Mouse (Mus musculus): ENCODE data around the gene Ttc39a. TPM values are rescaled to one million over a fixed set of nuclear protein-coding genes. Genes with fewer than 3 reads are reported as not detected.

Ttc39a gene
- polyA plus RNA-seq, 1 experiment from 2014 or later, result 5.6 TPM

- no peaks in the 10 kb centered on the region for H3K9me3 ChIP-seq
- ATAC-seq (ENCODE audit: insufficient number of reproducible peaks, insufficient read depth, low FRiP score, low TSS enrichment, low read depth), result 0 out of 2 replicates have a peak, but pooled peaks have one; percentile 39
- H3K4me2 ChIP-seq, result no peak overlapping the region
- H3K4me1 ChIP-seq (replicated peaks), result no peaks in the 10 kb centered on the region
- no peak overlapping the region for H3K9ac ChIP-seq (replicated peaks)
- no peaks in the 10 kb centered on the region for H3K27me3 ChIP-seq
- no peak overlapping the region for H3K27ac ChIP-seq
- H3K4me3 ChIP-seq (replicated peaks), result no peak overlapping the region
- no peaks in the 10 kb centered on the region for H3K36me3 ChIP-seq
- 73% methylated on average over 8 of the region's 8 CpGs for WGBS
Observed at GRCm38 (mm10) chr4:109420138-109420795, 13.8 kb downstream of the Ttc39a start.

- WGBS, result 83% methylated on average over 7 of the region's 7 CpGs
- no peaks in the 10 kb centered on the region for H3K27me3 ChIP-seq
- no peak overlapping the region for H3K9ac ChIP-seq (replicated peaks)
- H3K9me3 ChIP-seq, result no peaks in the 10 kb centered on the region
- no peak overlapping the region for H3K4me3 ChIP-seq (replicated peaks)
- no peaks in the 10 kb centered on the region for H3K36me3 ChIP-seq
- ATAC-seq (ENCODE audit: insufficient number of reproducible peaks, insufficient read depth, low FRiP score, low TSS enrichment, low read depth), result no peak
- H3K4me1 ChIP-seq (replicated peaks), result no peaks in the 10 kb centered on the region
- no peak overlapping the region for H3K27ac ChIP-seq
- no peak overlapping the region for H3K4me2 ChIP-seq
Observed at GRCm38 (mm10) chr4:109421608-109422007, 15.2 kb downstream of the Ttc39a start.

- WGBS, result 82% methylated on average over 6 of the region's 6 CpGs
- no peaks in the 10 kb centered on the region for H3K36me3 ChIP-seq
- H3K9ac ChIP-seq (replicated peaks), result no peak overlapping the region
- H3K27me3 ChIP-seq, result no peaks in the 10 kb centered on the region
- no peaks in the 10 kb centered on the region for H3K9me3 ChIP-seq
- H3K4me2 ChIP-seq, result no peak overlapping the region
- no peak for ATAC-seq (ENCODE audit: insufficient number of reproducible peaks, insufficient read depth, low FRiP score, low TSS enrichment, low read depth)
- H3K4me1 ChIP-seq (replicated peaks), result no peaks in the 10 kb centered on the region
- H3K4me3 ChIP-seq (replicated peaks), result no peak overlapping the region
- no peak overlapping the region for H3K27ac ChIP-seq
Observed at GRCm38 (mm10) chr4:109422436-109422835, 16.0 kb downstream of the Ttc39a start.

- H3K27me3 ChIP-seq, result no peaks in the 10 kb centered on the region
- H3K4me3 ChIP-seq (replicated peaks), result no peak overlapping the region
- H3K9ac ChIP-seq (replicated peaks), result no peak overlapping the region
- H3K27ac ChIP-seq, result no peak overlapping the region
- H3K9me3 ChIP-seq, result no peaks in the 10 kb centered on the region
- no peak overlapping the region for H3K4me2 ChIP-seq
- H3K4me1 ChIP-seq (replicated peaks), result no peaks in the 10 kb centered on the region
- 77% methylated on average over 2 of the region's 2 CpGs for WGBS
- no peak for ATAC-seq (ENCODE audit: insufficient number of reproducible peaks, insufficient read depth, low FRiP score, low TSS enrichment, low read depth)
- H3K36me3 ChIP-seq, result no peaks in the 10 kb centered on the region
Observed at GRCm38 (mm10) chr4:109423438-109423837, 17.0 kb downstream of the Ttc39a start.

DNA sequence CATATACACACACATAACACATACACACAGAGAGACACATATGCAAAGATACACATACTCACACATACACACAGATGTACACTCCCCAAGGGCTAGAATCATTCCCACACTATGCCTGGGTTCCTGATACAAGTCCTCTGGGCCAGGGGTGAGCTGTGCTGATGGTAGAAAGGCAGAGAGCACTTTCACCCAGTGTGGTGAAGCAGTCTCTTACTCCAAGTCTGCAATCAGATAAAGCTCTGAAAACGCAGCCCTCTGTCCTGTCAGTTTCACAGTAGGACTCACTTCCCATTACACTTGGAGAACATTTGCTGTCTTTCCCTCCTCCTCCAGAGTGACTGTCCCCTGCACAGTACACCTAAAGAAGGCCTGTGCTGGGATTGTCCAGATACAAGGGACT lies 20.6 kb downstream of the Ttc39a start:
- Histone ChIP-seq H3K4me1 (replicated peaks) (no peaks in the 10 kb centered on the region), H3K27ac (no peak overlapping the region), H3K27me3 (no peaks in the 10 kb centered on the region), H3K4me2 (no peak overlapping the region), H3K36me3 (no peaks in the 10 kb centered on the region), H3K9ac (replicated peaks) (no peak overlapping the region), H3K4me3 (replicated peaks) (no peak overlapping the region), H3K9me3 (no peaks in the 10 kb centered on the region)
- WGBS, result 72% methylated on average over 1 of the region's 1 CpGs
- no peak for ATAC-seq (ENCODE audit: insufficient number of reproducible peaks, insufficient read depth, low FRiP score, low TSS enrichment, low read depth)

DNA sequence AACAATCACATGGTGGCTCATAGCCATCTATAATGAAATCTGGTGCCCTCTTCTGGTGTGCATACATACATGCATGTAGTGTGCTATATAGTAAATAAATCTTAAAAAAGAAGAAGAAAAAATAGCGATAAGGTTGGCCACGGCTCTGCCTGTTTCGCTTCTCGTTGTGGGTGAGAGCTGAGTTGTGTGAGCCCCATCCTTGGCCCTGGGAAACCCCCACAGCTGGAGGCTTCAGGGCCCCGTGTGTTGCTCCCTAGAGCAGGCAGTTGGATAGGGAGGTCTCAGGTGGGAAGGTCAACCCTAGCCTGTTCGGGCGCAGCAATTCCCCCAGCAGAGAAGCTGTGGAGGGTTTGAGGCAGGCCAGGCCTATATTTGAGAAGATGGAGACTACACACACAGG lies 23.8 kb downstream of the Ttc39a start:
- Histone ChIP-seq H3K9me3 (no peaks in the 10 kb centered on the region), H3K4me2 (no peak overlapping the region), H3K27ac (no peak overlapping the region), H3K27me3 (no peaks in the 10 kb centered on the region), H3K9ac (replicated peaks) (no peak overlapping the region), H3K36me3 (no peaks in the 10 kb centered on the region), H3K4me3 (replicated peaks) (no peak overlapping the region), H3K4me1 (replicated peaks) (peaks cover 12% of the 10 kb centered on the region)
- WGBS, result 90% methylated on average over 7 of the region's 7 CpGs
- no peak for ATAC-seq (ENCODE audit: insufficient number of reproducible peaks, insufficient read depth, low FRiP score, low TSS enrichment, low read depth)

GRCm38 (mm10) chr4:109430854-109431253 lies 24.4 kb downstream of the Ttc39a start:
- no peak overlapping the region for H3K9ac ChIP-seq (replicated peaks)
- no peak overlapping the region for H3K4me2 ChIP-seq
- peak; percentile 21; the same call in 1 of the 2 replicates for ATAC-seq (ENCODE audit: insufficient number of reproducible peaks, insufficient read depth, low FRiP score, low TSS enrichment, low read depth)
- 48% methylated on average over 13 of the region's 13 CpGs for WGBS
- H3K9me3 ChIP-seq, result no peaks in the 10 kb centered on the region
- no peak overlapping the region for H3K27ac ChIP-seq
- H3K4me1 ChIP-seq (replicated peaks), result peaks cover 12% of the 10 kb centered on the region
- no peaks in the 10 kb centered on the region for H3K27me3 ChIP-seq
- H3K4me3 ChIP-seq (replicated peaks), result no peak overlapping the region
- no peaks in the 10 kb centered on the region for H3K36me3 ChIP-seq

DNA sequence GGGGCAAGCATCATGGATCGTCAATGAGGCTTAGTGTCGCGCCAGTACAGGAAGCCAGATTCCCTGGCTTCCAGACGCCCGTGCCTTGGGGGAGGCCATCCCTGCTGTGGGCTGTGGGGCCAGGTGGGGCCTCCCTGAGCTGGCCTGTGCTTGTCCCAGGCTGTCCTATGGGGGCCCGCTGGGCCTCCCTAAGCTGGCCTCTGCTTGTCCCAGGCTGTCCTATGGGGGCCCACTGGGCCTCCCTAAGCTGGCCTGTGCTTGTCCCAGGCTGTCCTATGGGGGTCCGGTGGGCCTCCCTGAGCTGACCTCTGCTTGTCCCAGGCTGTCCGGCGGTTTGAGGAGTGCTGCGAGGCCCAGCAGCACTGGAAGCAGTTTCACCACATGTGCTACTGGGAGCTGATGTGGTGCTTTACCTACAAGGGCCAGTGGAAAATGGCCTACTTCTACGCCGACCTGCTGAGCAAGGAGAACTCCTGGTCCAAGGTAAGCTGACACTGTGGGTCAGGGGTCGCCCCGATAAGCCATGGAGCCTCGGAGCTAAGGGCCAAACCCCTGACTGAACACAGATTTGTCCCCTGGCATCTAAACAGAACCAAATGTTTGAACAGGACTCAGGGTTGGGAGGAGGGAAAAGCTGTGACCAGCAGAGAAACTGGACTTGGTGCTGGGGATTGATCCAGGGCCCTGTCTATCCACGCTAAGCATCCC lies 26.4 kb downstream of the Ttc39a start:
- H3K9ac ChIP-seq (replicated peaks), result no peak overlapping the region
- peak overlapping the region; percentile 59; the same call in 1 of the 2 replicates for H3K27ac ChIP-seq
- ATAC-seq (ENCODE audit: insufficient number of reproducible peaks, insufficient read depth, low FRiP score, low TSS enrichment, low read depth), result peak; percentile 38; the same call in 1 of the 2 replicates
- H3K9me3 ChIP-seq, result no peaks in the 10 kb centered on the region
- no peak overlapping the region for H3K4me2 ChIP-seq
- H3K36me3 ChIP-seq, result no peaks in the 10 kb centered on the region
- 45% methylated on average over 16 of the region's 16 CpGs for whole genome bisulfite sequencing
- H3K4me3 ChIP-seq (replicated peaks), result no peak overlapping the region
- H3K4me1 ChIP-seq (replicated peaks), result peaks cover 12% of the 10 kb centered on the region
- H3K27me3 ChIP-seq, result no peaks in the 10 kb centered on the region

GRCm38 (mm10) chr4:109433641-109434040 lies 27.2 kb downstream of the Ttc39a start:
- no peaks in the 10 kb centered on the region for H3K9me3 ChIP-seq
- no peak overlapping the region for H3K4me3 ChIP-seq (replicated peaks)
- ATAC-seq (ENCODE audit: insufficient number of reproducible peaks, insufficient read depth, low FRiP score, low TSS enrichment, low read depth), result no peak
- 61% methylated on average over 6 of the region's 6 CpGs for WGBS
- no peak overlapping the region for H3K4me2 ChIP-seq
- no peaks in the 10 kb centered on the region for H3K27me3 ChIP-seq
- H3K9ac ChIP-seq (replicated peaks), result no peak overlapping the region
- H3K36me3 ChIP-seq, result no peaks in the 10 kb centered on the region
- no peak overlapping the region for H3K27ac ChIP-seq
- peaks cover 12% of the 10 kb centered on the region for H3K4me1 ChIP-seq (replicated peaks)

DNA sequence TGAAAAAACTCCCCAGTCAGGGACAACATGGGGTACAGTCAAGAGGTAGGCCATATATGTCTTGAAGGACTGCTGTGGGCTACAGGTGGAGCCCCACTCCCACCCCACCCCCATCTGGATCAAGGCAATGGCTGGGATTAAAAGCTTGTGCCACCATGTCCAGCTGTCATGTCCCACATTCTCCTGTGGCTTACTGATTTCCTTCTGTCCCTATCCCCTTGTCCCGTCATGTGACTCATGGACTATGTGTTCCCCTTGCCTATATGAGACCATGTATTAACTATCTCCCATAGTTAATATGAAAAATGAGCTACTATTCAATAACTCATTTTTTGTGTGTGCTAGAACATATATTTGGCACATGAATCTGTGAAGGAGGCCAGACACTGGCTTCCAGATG lies 27.8 kb downstream of the Ttc39a start:
- Histone ChIP-seq H3K36me3 (no peaks in the 10 kb centered on the region), H3K4me2 (no peak overlapping the region), H3K9me3 (no peaks in the 10 kb centered on the region), H3K4me1 (replicated peaks) (peaks cover 12% of the 10 kb centered on the region), H3K4me3 (replicated peaks) (no peak overlapping the region), H3K27ac (no peak overlapping the region), H3K9ac (replicated peaks) (no peak overlapping the region), H3K27me3 (no peaks in the 10 kb centered on the region)
- ATAC-seq (ENCODE audit: insufficient number of reproducible peaks, insufficient read depth, low FRiP score, low TSS enrichment, low read depth), result no peak
- WGBS, result 97% methylated on average over 1 of the region's 1 CpGs

DNA sequence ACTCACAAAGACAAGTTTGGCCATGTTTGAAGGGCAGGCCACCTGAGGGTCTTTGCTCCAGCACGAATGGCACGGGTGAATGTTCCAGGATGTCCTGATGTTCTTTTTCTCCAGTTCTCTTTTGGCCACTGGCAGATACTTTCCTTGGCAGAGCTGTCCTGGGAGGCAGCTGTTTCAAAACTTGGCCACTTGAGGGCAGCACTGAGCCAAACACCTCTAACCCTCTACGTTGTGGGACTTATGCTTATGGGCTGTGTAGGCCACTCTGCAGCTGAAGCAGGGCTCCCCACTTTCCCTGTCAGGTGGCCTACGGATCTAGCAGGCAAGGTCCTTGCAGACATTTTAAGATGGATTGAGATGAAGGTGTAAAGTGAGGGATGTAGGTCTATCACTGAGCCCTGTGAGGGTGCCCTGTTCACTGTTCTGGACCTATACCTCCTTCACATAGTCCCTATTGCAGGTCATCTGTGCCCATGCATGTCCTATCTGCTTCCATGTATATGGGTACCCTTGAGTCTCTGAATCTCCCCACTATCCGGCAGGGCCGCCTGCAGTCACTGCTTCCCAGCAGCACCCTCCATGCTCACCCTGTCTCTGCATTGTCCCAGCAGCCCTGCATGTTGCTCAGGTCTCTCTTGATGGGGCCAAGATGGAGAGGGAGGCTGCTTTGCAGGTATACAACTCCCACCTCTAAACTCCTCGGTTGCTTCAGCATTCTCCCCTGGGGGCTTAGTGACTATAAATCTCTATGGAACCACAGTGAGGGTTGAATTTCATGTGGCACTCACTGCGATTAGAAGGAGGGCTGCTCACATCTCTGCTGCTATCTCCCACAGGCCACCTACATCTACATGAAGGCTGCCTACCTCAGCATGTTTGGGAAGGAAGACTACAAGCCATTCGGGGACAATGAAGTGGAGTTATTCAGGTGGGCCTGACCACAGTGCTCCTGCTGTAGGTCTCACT lies 31.8 kb downstream of the Ttc39a start:
- H3K36me3 ChIP-seq, result peaks cover 13% of the 10 kb centered on the region; the same call in 1 of the 2 replicates
- no peak overlapping the region for H3K27ac ChIP-seq
- H3K27me3 ChIP-seq, result no peaks in the 10 kb centered on the region
- 49% methylated on average over 9 of the region's 9 CpGs for WGBS
- H3K9ac ChIP-seq (replicated peaks), result no peak overlapping the region
- peak; percentile 49 for ATAC-seq (ENCODE audit: insufficient number of reproducible peaks, insufficient read depth, low FRiP score, low TSS enrichment, low read depth)
- H3K4me1 ChIP-seq (replicated peaks), result peaks cover 11% of the 10 kb centered on the region
- H3K4me3 ChIP-seq (replicated peaks), result no peak overlapping the region
- H3K4me2 ChIP-seq, result no peak overlapping the region
- H3K9me3 ChIP-seq, result no peaks in the 10 kb centered on the region
